Mouse (Mus musculus) MEL (cell line): ENCODE measurements at regions not wholly inside any gene's neighbourhood (a gene's known extent, or its start where the extent isn't known, plus 50 kb on each side); places are given as distances from the start of the nearest gene placed in this dataset.

Experiments used
- DNase-seq: peaks from one replicate; pipeline ENCODE4 v3.0.0; 2011; ENCODE audit warnings: low read depth, low spot score
- H3K27ac ChIP-seq: 2 replicates; pipeline ENCODE4 v1.5.1; 2012; ENCODE audit warnings: low read depth, mild to moderate bottlenecking, control low read depth, low read length, moderate library complexity; ENCODE audit not compliant: control insufficient read depth
- H3K27me3 ChIP-seq, 2 experiments: fragments of 150-350 bp in 1 of 2; sonication (generic) in 1 of 2; 2 replicates each; pipeline ENCODE4 v1.6.1; 2012; ENCODE audit warnings: low read length in 2 of 2, mild to moderate bottlenecking in 2 of 2, improper control_type of control experiment in 1 of 2, moderate library complexity in 1 of 2; ENCODE audit not compliant: insufficient read depth in 2 of 2, control insufficient read depth in 1 of 2
- H3K36me3 ChIP-seq, 2 experiments: 2 replicates each; pipeline ENCODE4 v1.6.1; 2012 to 2014; ENCODE audit warnings: low read length in 2 of 2, improper control_type of control experiment in 1 of 2, inconsistent platforms in 1 of 2, mild to moderate bottlenecking in 1 of 2; ENCODE audit not compliant: insufficient read depth in 2 of 2, control insufficient read depth in 1 of 2
- H3K4me1 ChIP-seq, 2 experiments: fragments of 150-350 bp in 1 of 2; sonication (generic) in 1 of 2; 2 replicates each; pipeline ENCODE4 v1.6.1; 2012; ENCODE audit warnings: low read length in 2 of 2, improper control_type of control experiment in 1 of 2, mild to moderate bottlenecking in 1 of 2; ENCODE audit not compliant: insufficient read depth in 2 of 2, control insufficient read depth in 1 of 2
- H3K4me3 ChIP-seq, 2 experiments: fragments of 150-350 bp in 1 of 2; sonication (generic) in 1 of 2; 2 replicates each; pipeline ENCODE4 v1.5.1; 2012; ENCODE audit warnings: low read depth in 2 of 2, low read length in 2 of 2, mild to moderate bottlenecking in 2 of 2, moderate library complexity in 2 of 2, control low read depth in 1 of 2, improper control_type of control experiment in 1 of 2; ENCODE audit not compliant: control insufficient read depth in 1 of 2, insufficient read depth in 1 of 2
- H3K79me2 ChIP-seq: 2 replicates; pipeline ENCODE4 v1.6.1; 2012; ENCODE audit warnings: mild to moderate bottlenecking, low read length, moderate library complexity; ENCODE audit not compliant: control insufficient read depth, poor library complexity, insufficient read depth
- H3K9ac ChIP-seq: 2 replicates; pipeline ENCODE4 v1.6.1; 2012; ENCODE audit warnings: low read depth, mild to moderate bottlenecking, control low read depth, low read length, moderate library complexity; ENCODE audit not compliant: control insufficient read depth, poor library complexity, severe bottlenecking
- H3K9me3 ChIP-seq: fragments of 150-350 bp; sonication (generic); replicated peaks from 2 replicates; pipeline ENCODE4 v1.6.1; 2012; ENCODE audit warnings: mild to moderate bottlenecking, low read length, improper control_type of control experiment, moderate library complexity; ENCODE audit not compliant: insufficient read depth
- BHLHE40 ChIP-seq: IDR thresholded peaks from 2 replicates; pipeline ENCODE4 v1.6.1; 2012; ENCODE audit warnings: low read depth, mild to moderate bottlenecking, inconsistent platforms, low read length, improper control_type of control experiment, borderline replicate concordance
- CHD1 ChIP-seq: IDR thresholded peaks from 2 replicates; pipeline ENCODE4 v1.6.1; 2012; ENCODE audit warnings: low read depth, mild to moderate bottlenecking, inconsistent platforms, low read length, improper control_type of control experiment
- CHD2 ChIP-seq: IDR thresholded peaks from 2 replicates; pipeline ENCODE4 v1.6.1; 2011; ENCODE audit warnings: low read length, improper control_type of control experiment
- CTCF ChIP-seq, 3 experiments: IDR thresholded peaks in 2 of 3; conservative IDR thresholded peaks in 1 of 3; 2 replicates each; pipeline ENCODE4 v1.5.1; 2011 to 2012; ENCODE audit warnings: low read length in 3 of 3, low read depth in 2 of 3, mild to moderate bottlenecking in 2 of 3, improper control_type of control experiment in 1 of 3, inconsistent platforms in 1 of 3, mixed read lengths in 1 of 3, moderate library complexity in 1 of 3; ENCODE audit not compliant: control insufficient read depth in 1 of 3, insufficient read depth in 1 of 3, poor library complexity in 1 of 3, severe bottlenecking in 1 of 3
- ELF1 ChIP-seq: IDR thresholded peaks from 2 replicates; pipeline ENCODE4 v1.6.1; 2014; ENCODE audit warnings: low read depth, mild to moderate bottlenecking, inconsistent platforms, low read length, improper control_type of control experiment, moderate library complexity
- EP300 ChIP-seq, 2 experiments: IDR thresholded peaks; 2 replicates each; pipeline ENCODE4 v1.6.1; 2011; ENCODE audit warnings: improper control_type of control experiment in 2 of 2, low read length in 2 of 2, low read depth in 1 of 2, mild to moderate bottlenecking in 1 of 2
- ETS1 ChIP-seq: IDR thresholded peaks from 2 replicates; pipeline ENCODE4 v1.6.1; 2012; ENCODE audit warnings: low read depth, mild to moderate bottlenecking, inconsistent platforms, low read length, improper control_type of control experiment, moderate library complexity
- GABPA ChIP-seq: IDR thresholded peaks from 2 replicates; pipeline ENCODE4 v1.6.1; 2012; ENCODE audit warnings: low read depth, mild to moderate bottlenecking, inconsistent platforms, low read length, improper control_type of control experiment, moderate library complexity
- GATA1 ChIP-seq: IDR thresholded peaks from 2 replicates; pipeline ENCODE4 v1.6.1; 2011; ENCODE audit warnings: low read depth, low read length, improper control_type of control experiment
- HCFC1 ChIP-seq: IDR thresholded peaks from 2 replicates; pipeline ENCODE4 v1.6.1; 2012; ENCODE audit warnings: low read depth, mild to moderate bottlenecking, inconsistent platforms, low read length, improper control_type of control experiment, moderate library complexity
- KAT2A ChIP-seq: conservative IDR thresholded peaks from 2 replicates; pipeline ENCODE4 v1.6.1; 2012; ENCODE audit warnings: low read depth, low read length, improper control_type of control experiment, inconsistent platforms
- MAFK ChIP-seq: IDR thresholded peaks from 2 replicates; pipeline ENCODE4 v1.6.1; 2011; ENCODE audit warnings: low read depth, mild to moderate bottlenecking, low read length, improper control_type of control experiment, borderline replicate concordance
- MAZ ChIP-seq: IDR thresholded peaks from 2 replicates; pipeline ENCODE4 v1.6.1; 2012; ENCODE audit warnings: low read depth, mild to moderate bottlenecking, inconsistent platforms, low read length, improper control_type of control experiment
- MEF2A ChIP-seq: IDR thresholded peaks from 2 replicates; pipeline ENCODE4 v1.6.1; 2014; ENCODE audit warnings: low read depth, mild to moderate bottlenecking, inconsistent platforms, low read length, improper control_type of control experiment; ENCODE audit not compliant: poor library complexity, insufficient replicate concordance, severe bottlenecking; ENCODE audit errors: extremely low read depth
- NELFE ChIP-seq: IDR thresholded peaks from 2 replicates; pipeline ENCODE4 v1.6.1; 2011; ENCODE audit warnings: low read depth, low read length, improper control_type of control experiment
- POLR2A ChIP-seq, 2 experiments: IDR thresholded peaks; 2 replicates each; pipeline ENCODE4 v1.6.1; 2011 to 2012; ENCODE audit warnings: low read length in 2 of 2, mild to moderate bottlenecking in 2 of 2, control low read depth in 1 of 2, improper control_type of control experiment in 1 of 2, low read depth in 1 of 2, moderate library complexity in 1 of 2; ENCODE audit not compliant: control insufficient read depth in 1 of 2, insufficient read depth in 1 of 2, poor library complexity in 1 of 2
- POLR2AphosphoS2 ChIP-seq: IDR thresholded peaks from 2 replicates; pipeline ENCODE4 v1.6.1; 2011; ENCODE audit warnings: low read length, improper control_type of control experiment
- POLR2AphosphoS5 ChIP-seq: IDR thresholded peaks from 2 replicates; pipeline ENCODE4 v1.6.1; 2012; ENCODE audit warnings: low read depth, borderline replicate concordance, mild to moderate bottlenecking, inconsistent platforms, low read length, moderate library complexity, mixed read lengths
- RCOR1 ChIP-seq: IDR thresholded peaks from 2 replicates; pipeline ENCODE4 v1.6.1; 2012; ENCODE audit warnings: low read depth, mild to moderate bottlenecking, inconsistent platforms, low read length, improper control_type of control experiment
- SIN3A ChIP-seq: IDR thresholded peaks from 2 replicates; pipeline ENCODE4 v1.6.1; 2012; ENCODE audit warnings: low read length, improper control_type of control experiment, inconsistent platforms
- TAL1 ChIP-seq: IDR thresholded peaks from 2 replicates; pipeline ENCODE4 v1.6.1; 2012; ENCODE audit warnings: mild to moderate bottlenecking, inconsistent platforms, low read length, moderate library complexity, mixed read lengths
- TCF12 ChIP-seq: IDR thresholded peaks from 2 replicates; pipeline ENCODE4 v1.6.1; 2014; ENCODE audit warnings: low read depth, mild to moderate bottlenecking, inconsistent platforms, low read length, improper control_type of control experiment, moderate library complexity
- UBTF ChIP-seq: IDR thresholded peaks from 2 replicates; pipeline ENCODE4 v1.6.1; 2012; ENCODE audit warnings: low read depth, mild to moderate bottlenecking, inconsistent platforms, low read length, improper control_type of control experiment, moderate library complexity, borderline replicate concordance; ENCODE audit not compliant: insufficient read depth
- USF2 ChIP-seq, 2 experiments: IDR thresholded peaks; 2 replicates each; pipeline ENCODE4 v1.6.1; 2011 to 2012; ENCODE audit warnings: improper control_type of control experiment in 2 of 2, low read length in 2 of 2, borderline replicate concordance in 1 of 2, inconsistent platforms in 1 of 2, low read depth in 1 of 2, mild to moderate bottlenecking in 1 of 2; ENCODE audit not compliant: insufficient read depth in 1 of 2
- ZMIZ1 ChIP-seq: IDR thresholded peaks from 2 replicates; pipeline ENCODE4 v1.6.1; 2012; ENCODE audit warnings: low read depth, mild to moderate bottlenecking, inconsistent platforms, low read length, improper control_type of control experiment, moderate library complexity

GRCm38 (mm10) chr15:22151894-22152494, 396.8 kb upstream of the Cdh18 start:
- no peaks in the 10 kb centered on the region for H3K27me3 ChIP-seq
- H3K4me1 ChIP-seq: peaks cover 0 to under 1% of the 10 kb centered on the region in 2 experiments
- H3K36me3 ChIP-seq: peaks cover 0 to 4% of the 10 kb centered on the region in 2 experiments; a peak in 2 of 4 replicates
- H3K27ac ChIP-seq: no peak overlapping the region
- no peak for DNase-seq
- no peak overlapping the region for H3K4me3 ChIP-seq
- H3K79me2 ChIP-seq: no peaks in the 10 kb centered on the region
- H3K9me3 ChIP-seq: no peaks in the 10 kb centered on the region
- H3K9ac ChIP-seq: no peak overlapping the region
- TF ChIP-seq GABPA (no peak), TAL1 (no peak), EP300 (IDR thresholded peaks at IDR 0.05; ENCODE audit: low read depth in 1 of 2, low read length in 2 of 2) (no peak), ETS1 (no peak), NELFE (no peak), RCOR1 (no peak), TCF12 (no peak), GATA1 (no peak), POLR2AphosphoS5 (no peak), ZMIZ1 (no peak), USF2 (IDR thresholded peaks at IDR 0.05; ENCODE audit: borderline replicate concordance in 1 of 2, insufficient read depth in 1 of 2, low read depth in 1 of 2, low read length in 2 of 2) (no peak), MAZ (no peak), CHD1 (no peak), MAFK (no peak), POLR2A (IDR thresholded peaks at IDR 0.05; ENCODE audit: control insufficient read depth in 1 of 2, insufficient read depth in 1 of 2, low read depth in 1 of 2, low read length in 2 of 2, poor library complexity in 1 of 2) (no peak), CTCF (IDR thresholded peaks at IDR 0.05 in 2 of 3, conservative IDR thresholded peaks at IDR 0.05 in 1 of 3; ENCODE audit: control insufficient read depth in 1 of 3, insufficient read depth in 1 of 3, low read depth in 2 of 3, low read length in 3 of 3, poor library complexity in 1 of 3, severe bottlenecking in 1 of 3) (no peak), HCFC1 (no peak), SIN3A (no peak), BHLHE40 (no peak)

DNA sequence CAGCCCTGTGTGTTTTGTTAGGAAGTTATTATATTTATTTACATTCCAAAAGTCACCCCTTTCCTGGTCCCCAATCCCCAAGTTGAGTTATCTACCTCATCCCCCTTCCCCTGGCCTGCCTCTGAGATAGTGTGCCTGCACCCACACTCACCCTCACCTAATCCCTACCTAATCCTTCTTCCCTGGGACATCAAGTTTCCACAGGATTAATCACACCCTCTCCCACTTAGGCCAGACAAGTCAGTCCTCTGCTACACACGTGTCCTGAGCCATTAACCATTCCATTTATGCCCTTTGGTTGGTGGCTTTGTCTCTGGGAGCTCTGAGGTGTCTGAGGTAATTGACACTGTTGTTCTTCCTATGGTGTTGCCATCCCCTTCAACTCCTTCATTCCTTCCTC, 396.1 kb upstream of the Cdh18 start:
- H3K4me1 ChIP-seq: peaks cover 0 to 4% of the 10 kb centered on the region in 2 experiments
- peaks cover 0 to 7% of the 10 kb centered on the region in 2 experiments; a peak in 2 of 4 replicates for H3K36me3 ChIP-seq
- no peaks in the 10 kb centered on the region for H3K9me3 ChIP-seq
- no peak overlapping the region for H3K4me3 ChIP-seq
- no peaks in the 10 kb centered on the region for H3K27me3 ChIP-seq
- no peak overlapping the region for H3K9ac ChIP-seq
- H3K79me2 ChIP-seq: no peaks in the 10 kb centered on the region
- H3K27ac ChIP-seq: no peak overlapping the region
- no peak for DNase-seq
- TF ChIP-seq ZMIZ1: no peak
- TF ChIP-seq NELFE: no peak
- no peak for TF ChIP-seq POLR2A (IDR thresholded peaks at IDR 0.05; ENCODE audit: control insufficient read depth in 1 of 2, insufficient read depth in 1 of 2, low read depth in 1 of 2, low read length in 2 of 2, poor library complexity in 1 of 2)
- TF ChIP-seq MAFK: no peak
- no peak for TF ChIP-seq CHD2
- TF ChIP-seq MEF2A: no peak
- no peak for TF ChIP-seq HCFC1
- TF ChIP-seq GATA1: no peak
- no peak for TF ChIP-seq BHLHE40
- no peak for TF ChIP-seq EP300 (IDR thresholded peaks at IDR 0.05; ENCODE audit: low read depth in 1 of 2, low read length in 2 of 2)
- no peak for TF ChIP-seq KAT2A
- TF ChIP-seq POLR2AphosphoS2: no peak
- TF ChIP-seq GABPA: no peak
- no peak for TF ChIP-seq UBTF
- TF ChIP-seq ELF1: no peak
